ENCODE assay signal across 11 mouse cellular contexts in genomic region chr7:24387059-24387556, GRCm38 (mm10). TPM values are rescaled to one million over a fixed set of nuclear protein-coding genes. Genes with fewer than 3 reads are reported as not detected.
A peak's percentile ranks its signal among the peaks of the same experiment; 100 is the strongest.
DNase-seq lines count a peak whose midpoint lies in the region; ATAC-seq and TF ChIP-seq lines count a peak whose summit lies in the region.
"Had no signal": no experiment of that assay in that cellular context is flagged by ENCODE, and none has a peak within 500 bp of the region (broad histone marks: within the 10 kb centered on the region; RNA-seq: fewer than 3 reads in every experiment).

No protein-coding gene starts in this region.

- peaks cover 62% of the 10 kb centered on the region for H3K4me1 ChIP-seq in bone marrow macrophage, adult 2 months (ENCODE audit: control insufficient read depth, insufficient read depth, low read length)
- H3K4me1 ChIP-seq in forebrain, embryonic 12.5 days = no peaks in the 10 kb centered on the region
- H3K4me1 ChIP-seq in kidney, embryonic 16.5 days (ENCODE audit: insufficient read depth, low read length) = peaks cover 29% of the 10 kb centered on the region
- H3K4me1 ChIP-seq in midbrain, embryonic 16.5 days (ENCODE audit: control insufficient read depth, insufficient read depth, low read length) = no peaks in the 10 kb centered on the region

- ATAC-seq in hematopoietic stem cell, adult 5-6 weeks (replicated peaks in 1 of 2; ENCODE audit: insufficient read depth in 1 of 2, low FRiP score in 2 of 2, low TSS enrichment in 1 of 2, low read depth in 1 of 2, poor library complexity in 2 of 2, severe bottlenecking in 2 of 2) = peak; percentile 68 to 77
- ATAC-seq in forebrain, embryonic 12.5 days (ENCODE audit: low FRiP score) = no peak
- no peak for ATAC-seq in kidney, embryonic 16.5 days (ENCODE audit: low FRiP score, low TSS enrichment)
- ATAC-seq in midbrain, embryonic 16.5 days = no peak
- ATAC-seq: hindbrain, embryonic 16.5 days had no signal

- no peak for TF ChIP-seq CTCF in C2C12 (IDR thresholded peaks at IDR 0.05; ENCODE audit: control insufficient read depth, insufficient read depth, insufficient read length)
- TF ChIP-seq CTCF in bone marrow macrophage, adult 2 months (IDR thresholded peaks at IDR 0.05; ENCODE audit: low read depth, low read length) = no peak

- H3K4me2 ChIP-seq in forebrain, embryonic 12.5 days = no peak overlapping the region
- no peak overlapping the region for H3K4me2 ChIP-seq in kidney, embryonic 16.5 days (replicated peaks; ENCODE audit: low read depth, low read length)
- H3K4me2 ChIP-seq in midbrain, embryonic 16.5 days (ENCODE audit: low read length) = no peak overlapping the region

- no peaks in the 10 kb centered on the region for H3K9me3 ChIP-seq in forebrain, embryonic 12.5 days
- no peaks in the 10 kb centered on the region for H3K9me3 ChIP-seq in kidney, embryonic 16.5 days (ENCODE audit: low read length)
- no peaks in the 10 kb centered on the region for H3K9me3 ChIP-seq in midbrain, embryonic 16.5 days (replicated peaks; ENCODE audit: control insufficient read depth, low read length, poor library complexity, severe bottlenecking)

- no peaks in the 10 kb centered on the region for H3K27me3 ChIP-seq in C2C12 (ENCODE audit: control insufficient read depth, insufficient read depth, insufficient read length)
- no peaks in the 10 kb centered on the region for H3K27me3 ChIP-seq in forebrain, embryonic 12.5 days
- H3K27me3 ChIP-seq in kidney, embryonic 16.5 days (ENCODE audit: insufficient read depth, low read length) = no peaks in the 10 kb centered on the region
- no peaks in the 10 kb centered on the region for H3K27me3 ChIP-seq in midbrain, embryonic 16.5 days (ENCODE audit: control insufficient read depth, insufficient read depth, low read depth, low read length)

- 87% methylated on average over 10 of the region's 10 CpGs for WGBS in forebrain, embryonic 12.5 days
- WGBS in kidney, embryonic 16.5 days = 82% methylated on average over 10 of the region's 10 CpGs
- 83% methylated on average over 10 of the region's 10 CpGs for WGBS in midbrain, embryonic 16.5 days

- peak; percentile 91 for DNase-seq in 3134 (ENCODE audit: extremely low read depth, insufficient read length, low spot score)
- DNase-seq in kidney, adult 18-20 months = no peak

- H3ac ChIP-seq in C2C12 (ENCODE audit: control insufficient read depth, insufficient read length, low read depth) = no peak overlapping the region

- TF ChIP-seq POLR2A in bone marrow macrophage, adult 2 months (IDR thresholded peaks at IDR 0.05; ENCODE audit: borderline replicate concordance, low read depth, low read length) = no peak

- H3K9ac ChIP-seq in forebrain, embryonic 12.5 days = no peak overlapping the region
- H3K9ac ChIP-seq in kidney, embryonic 16.5 days (replicated peaks; ENCODE audit: low read length) = no peak overlapping the region
- H3K9ac ChIP-seq in midbrain, embryonic 16.5 days (ENCODE audit: low read depth, low read length) = no peak overlapping the region

- no peak overlapping the region for H3K4me3 ChIP-seq in C2C12 (ENCODE audit: insufficient read depth, poor library complexity, severe bottlenecking)
- H3K4me3 ChIP-seq in bone marrow macrophage, adult 2 months (ENCODE audit: insufficient read depth, low read length) = no peak overlapping the region
- H3K4me3 ChIP-seq in forebrain, embryonic 12.5 days (replicated peaks) = no peak overlapping the region
- H3K4me3 ChIP-seq in kidney, embryonic 16.5 days (ENCODE audit: low read length) = no peak overlapping the region
- no peak overlapping the region for H3K4me3 ChIP-seq in midbrain, embryonic 16.5 days (ENCODE audit: low read depth, low read length)

- H3K27ac ChIP-seq in bone marrow macrophage, adult 2 months (ENCODE audit: insufficient read depth, low read depth, low read length) = peak overlapping the region; percentile 98
- no peak overlapping the region for H3K27ac ChIP-seq in forebrain, embryonic 12.5 days
- H3K27ac ChIP-seq in kidney, embryonic 16.5 days (ENCODE audit: low read length) = no peak overlapping the region
- H3K27ac ChIP-seq in midbrain, embryonic 16.5 days (ENCODE audit: low read length) = no peak overlapping the region

- H3K79me2 ChIP-seq in C2C12 (ENCODE audit: control insufficient read depth, insufficient read depth) = peaks cover 6% of the 10 kb centered on the region

- H3K36me3 ChIP-seq in C2C12 (ENCODE audit: control insufficient read depth, insufficient read depth) = peaks cover 37% of the 10 kb centered on the region
- H3K36me3 ChIP-seq in forebrain, embryonic 12.5 days (replicated peaks) = no peaks in the 10 kb centered on the region
- no peaks in the 10 kb centered on the region for H3K36me3 ChIP-seq in kidney, embryonic 16.5 days (ENCODE audit: insufficient read depth, low read length)
- H3K36me3 ChIP-seq in midbrain, embryonic 16.5 days (ENCODE audit: control insufficient read depth, insufficient read depth, low read length) = no peaks in the 10 kb centered on the region

- no peaks in the 10 kb centered on the region for H3K79me3 ChIP-seq in C2C12 (ENCODE audit: low read depth)

TF ChIP-seq in C2C12, 6 proteins besides CTCF, POLR2A, EP300 and RAD21:
- TF ChIP-seq CEBPB (IDR thresholded peaks at IDR 0.05; ENCODE audit: low read depth) (no peak), MAX (IDR thresholded peaks at IDR 0.05) (no peak), MYOG (IDR thresholded peaks at IDR 0.05; ENCODE audit: control insufficient read depth, extremely low read depth, insufficient read length) (no peak), USF1 (IDR thresholded peaks at IDR 0.05; ENCODE audit: low read depth) (no peak), FOSL1 (IDR thresholded peaks at IDR 0.05; ENCODE audit: insufficient read depth, low read length, poor library complexity, severe bottlenecking) (peak; percentile 89), MYOD1 (IDR thresholded peaks at IDR 0.05; ENCODE audit: control insufficient read depth, insufficient read length, low read depth) (peak; percentile 46)

RNA-seq across cellular contexts. Expression of gene Smg9, which starts 12.3 kb away (rescaled TPM):
- 21.8 TPM for polyA plus RNA-seq in C2C12 (2012; fragmentation: generic; extraction: Trizol)
- polyA plus RNA-seq in bone marrow macrophage, adult 2 months (2012; ENCODE audit: insufficient read depth, insufficient read length, missing spikeins) = 35.8 and 36.5 TPM in 2 replicates
- 15.6 and 21.3 TPM in 2 replicates for total RNA-seq in hematopoietic stem cell, adult 5-6 weeks (2017)
- 25.6 and 29.1 TPM in 2 replicates for polyA plus RNA-seq in forebrain, embryonic 12.5 days (2016; fragmentation: Nextera tagmentation; extraction: Ambion mirVana)
- polyA plus RNA-seq in kidney, embryonic 16.5 days (2015; fragmentation: Nextera tagmentation; extraction: Ambion mirVana) = 28.3 and 31.9 TPM in 2 replicates
- 38.3 and 39.4 TPM in 2 replicates for polyA plus RNA-seq in midbrain, embryonic 16.5 days (2015; fragmentation: Nextera tagmentation; extraction: Ambion mirVana)

RNA-seq across cellular contexts. Expression of gene Kcnn4, which starts 17.0 kb away (rescaled TPM):
- polyA plus RNA-seq in C2C12 (2012; fragmentation: generic; extraction: Trizol) = 82.2 TPM
- 50.1 and 51.4 TPM in 2 replicates for polyA plus RNA-seq in bone marrow macrophage, adult 2 months (2012; ENCODE audit: insufficient read depth, insufficient read length, missing spikeins)
- total RNA-seq in hematopoietic stem cell, adult 5-6 weeks (2017) = 75.9 and 80.8 TPM in 2 replicates
- 1.1 and 1.4 TPM in 2 replicates for polyA plus RNA-seq in forebrain, embryonic 12.5 days (2016; fragmentation: Nextera tagmentation; extraction: Ambion mirVana)
- 4.4 and 4.9 TPM in 2 replicates for polyA plus RNA-seq in kidney, embryonic 16.5 days (2015; fragmentation: Nextera tagmentation; extraction: Ambion mirVana)
- polyA plus RNA-seq in midbrain, embryonic 16.5 days (2015; fragmentation: Nextera tagmentation; extraction: Ambion mirVana) = 0.81 and 0.84 TPM in 2 replicates

RNA-seq across cellular contexts. Expression of gene Lypd5, which starts 38.1 kb away (rescaled TPM):
- not detected for polyA plus RNA-seq in C2C12 (2012; fragmentation: generic; extraction: Trizol)
- polyA plus RNA-seq in bone marrow macrophage, adult 2 months (2012; ENCODE audit: insufficient read depth, insufficient read length, missing spikeins) = not detected in 2 replicates
- total RNA-seq in hematopoietic stem cell, adult 5-6 weeks (2017) = not detected in 2 replicates
- not detected in 2 replicates for polyA plus RNA-seq in forebrain, embryonic 12.5 days (2016; fragmentation: Nextera tagmentation; extraction: Ambion mirVana)
- polyA plus RNA-seq in kidney, embryonic 16.5 days (2015; fragmentation: Nextera tagmentation; extraction: Ambion mirVana) = not detected in 2 replicates
- polyA plus RNA-seq in midbrain, embryonic 16.5 days (2015; fragmentation: Nextera tagmentation; extraction: Ambion mirVana) = not detected in 2 replicates
- polyA plus RNA-seq: forebrain, embryonic 11.5 days; hindbrain, embryonic 16.5 days; neural tube, embryonic 14.5 days had no signal

RNA-seq across cellular contexts. Expression of gene Tescl, which starts 53.4 kb away (rescaled TPM):
- polyA plus RNA-seq in C2C12 (2012; fragmentation: generic; extraction: Trizol) = 0.22 TPM
- not detected in 2 replicates for polyA plus RNA-seq in bone marrow macrophage, adult 2 months (2012; ENCODE audit: insufficient read depth, insufficient read length, missing spikeins)
- not detected in 2 replicates for total RNA-seq in hematopoietic stem cell, adult 5-6 weeks (2017)
- not detected in 2 replicates for polyA plus RNA-seq in forebrain, embryonic 12.5 days (2016; fragmentation: Nextera tagmentation; extraction: Ambion mirVana)
- 0.19 and 0.42 TPM in 2 replicates for polyA plus RNA-seq in kidney, embryonic 16.5 days (2015; fragmentation: Nextera tagmentation; extraction: Ambion mirVana)
- polyA plus RNA-seq in midbrain, embryonic 16.5 days (2015; fragmentation: Nextera tagmentation; extraction: Ambion mirVana) = 0.29 TPM in 1 of 2 replicates, not detected in the other

Comparison
In these comparisons a context has a peak if more than half of its experiments do, and no peak if none do; other contexts are left out.
1. ATAC-seq: peak in hematopoietic stem cell, adult 5-6 weeks (2 of 2); none in forebrain, embryonic 12.5 days (single experiment), kidney, embryonic 16.5 days (single experiment) and midbrain, embryonic 16.5 days (single experiment).